Mouse (Mus musculus): ENCODE measurements around the gene 2700097O09Rik.
"Not testable (repeated sequence)": the region's sequence is repeated elsewhere in the genome, so short reads cannot be mapped to it uniquely, and the experiment has no call there.

2700097O09Rik gene

GRCm38 (mm10) chr12:55027088-55027487, 52.8 kb downstream of the 2700097O09Rik start:
- no peak for DNase-seq

- no peak for DNase-seq
Measured at GRCm38 (mm10) chr12:55023284-55023683, 56.6 kb downstream of the 2700097O09Rik start.

GRCm38 (mm10) chr12:55019421-55019877, 60.5 kb downstream of the 2700097O09Rik start:
- no peak for DNase-seq

GRCm38 (mm10) chr12:55017119-55017721, 62.7 kb downstream of the 2700097O09Rik start:
- no peak for DNase-seq

GRCm38 (mm10) chr12:55016339-55017118, 63.4 kb downstream of the 2700097O09Rik start:
- DNase-seq, result no peak

- DNase-seq, result no peak
Measured at GRCm38 (mm10) chr12:55015428-55015827, 64.5 kb downstream of the 2700097O09Rik start.

GRCm38 (mm10) chr12:55013626-55014398, 66.1 kb downstream of the 2700097O09Rik start, which contains the start of gene Baz1a:
Gene Baz1a, minus strand, starts transcription at chr12:55014348.
- no peak for DNase-seq

- no peak for DNase-seq
Measured at GRCm38 (mm10) chr12:55013031-55013430, 66.9 kb downstream of the 2700097O09Rik start.

- DNase-seq, result no peak
Measured at GRCm38 (mm10) chr12:55007361-55008008, 72.4 kb downstream of the 2700097O09Rik start.

- no peak for DNase-seq
Measured at GRCm38 (mm10) chr12:55006071-55006470, 73.8 kb downstream of the 2700097O09Rik start.

GRCm38 (mm10) chr12:55004396-55004795, 75.5 kb downstream of the 2700097O09Rik start:
- no peak for DNase-seq

GRCm38 (mm10) chr12:55003843-55004242, 76.1 kb downstream of the 2700097O09Rik start:
- no peak for DNase-seq

GRCm38 (mm10) chr12:55002532-55002931, 77.4 kb downstream of the 2700097O09Rik start:
- DNase-seq, result not testable (repeated sequence)

- no peak for DNase-seq
Measured at GRCm38 (mm10) chr12:54999016-54999690, 80.8 kb downstream of the 2700097O09Rik start.

GRCm38 (mm10) chr12:54998411-54998810, 81.5 kb downstream of the 2700097O09Rik start:
- no peak for DNase-seq

- DNase-seq, result no peak
Measured at GRCm38 (mm10) chr12:54996979-54997474, 82.9 kb downstream of the 2700097O09Rik start.

GRCm38 (mm10) chr12:54995965-54996364, 83.9 kb downstream of the 2700097O09Rik start:
- DNase-seq, result no peak

All from cerebellum, adult 11-12 months (tissue).